Mouse (Mus musculus): ENCODE data around the gene Calhm6. TPM values are rescaled to one million over a fixed set of nuclear protein-coding genes. Genes with fewer than 3 reads are reported as not detected.

The Calhm6 gene
- polyA plus RNA-seq, 1 experiment from 2014 or later = 1.1 TPM

DNA sequence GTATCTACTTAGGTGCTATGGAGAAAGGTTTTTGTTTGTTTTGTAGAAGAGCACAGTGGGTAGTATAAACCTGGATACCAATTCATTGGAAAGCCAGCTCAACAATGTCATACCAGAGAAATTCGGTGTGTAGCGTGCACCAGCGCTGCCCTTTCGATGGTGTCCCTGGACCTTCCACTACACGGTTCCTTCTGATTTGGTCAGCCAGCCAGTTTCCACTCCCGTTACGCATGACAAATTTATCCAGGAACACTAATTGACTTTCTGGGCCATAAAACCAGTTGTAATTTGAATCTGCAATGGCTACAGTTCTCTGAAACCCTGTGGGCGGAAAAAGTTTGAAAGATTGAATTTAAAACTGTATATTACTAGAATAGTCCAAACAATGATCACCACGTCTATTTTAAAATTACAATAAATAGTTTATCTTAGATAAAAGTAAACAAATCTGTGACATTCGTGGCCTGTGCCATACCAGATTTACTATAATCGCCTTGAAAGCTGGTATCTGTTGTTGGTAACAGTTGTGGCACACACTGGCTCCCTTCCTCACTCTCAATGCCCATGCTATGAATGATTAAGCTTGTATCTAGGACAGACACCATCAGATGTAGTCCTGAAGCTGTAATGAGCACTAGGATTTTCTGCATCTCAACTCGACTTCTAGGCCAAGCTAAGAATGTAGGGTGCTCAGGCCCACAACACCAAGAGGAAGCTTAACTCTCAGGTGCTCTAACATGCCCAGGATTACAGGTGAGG is 28.2 kb upstream of the Calhm6 start:
- WGBS = 79% methylated on average over 12 of the region's 12 CpGs
- Histone ChIP-seq H3K9me3 (ENCODE audit: low read length) (no peaks in the 10 kb centered on the region), H3K4me2 (replicated peaks; ENCODE audit: low read depth, low read length) (no peak overlapping the region), H3K27ac (ENCODE audit: low read length) (no peak overlapping the region), H3K36me3 (ENCODE audit: insufficient read depth, low read length) (no peaks in the 10 kb centered on the region), H3K9ac (replicated peaks; ENCODE audit: low read depth) (no peak overlapping the region), H3K27me3 (replicated peaks; ENCODE audit: insufficient read depth, low read length) (no peaks in the 10 kb centered on the region), H3K4me3 (ENCODE audit: low read depth, low read length) (no peak overlapping the region), H3K4me1 (ENCODE audit: insufficient read depth, low read depth, low read length) (no peaks in the 10 kb centered on the region)
- no peak for TF ChIP-seq CTCF (IDR thresholded peaks at IDR 0.05)
- no peak for TF ChIP-seq EP300 (IDR thresholded peaks at IDR 0.05)
- ATAC-seq (no peak), DNase-seq (ENCODE audit: low spot score) (no peak)

DNA sequence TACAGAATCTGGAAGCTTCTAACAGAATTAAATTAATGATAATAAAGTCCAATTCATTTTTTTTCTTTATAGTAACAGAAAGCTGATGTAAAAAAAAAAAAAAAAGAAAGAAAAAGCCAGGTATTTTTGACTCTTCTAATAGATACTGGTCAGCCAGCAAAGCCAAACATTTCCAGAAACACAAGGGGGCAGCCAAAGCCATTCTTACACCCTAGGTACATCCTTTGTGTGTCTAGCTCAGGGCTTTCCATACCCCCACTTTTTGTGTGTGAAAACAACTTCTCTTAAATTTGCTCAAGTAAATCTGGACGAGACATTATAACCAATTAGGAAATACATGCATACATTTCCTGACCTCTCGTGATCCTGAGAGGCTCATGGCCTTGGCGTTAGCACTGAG is 24.0 kb upstream of the Calhm6 start:
- Histone ChIP-seq H3K9me3 (ENCODE audit: low read length) (no peaks in the 10 kb centered on the region), H3K27ac (ENCODE audit: low read length) (no peak overlapping the region), H3K4me2 (replicated peaks; ENCODE audit: low read depth, low read length) (no peak overlapping the region), H3K4me3 (ENCODE audit: low read depth, low read length) (no peak overlapping the region), H3K36me3 (ENCODE audit: insufficient read depth, low read length) (no peaks in the 10 kb centered on the region), H3K4me1 (ENCODE audit: insufficient read depth, low read depth, low read length) (no peaks in the 10 kb centered on the region), H3K9ac (replicated peaks; ENCODE audit: low read depth) (no peak overlapping the region), H3K27me3 (replicated peaks; ENCODE audit: insufficient read depth, low read length) (no peaks in the 10 kb centered on the region)
- ATAC-seq (no peak), DNase-seq (ENCODE audit: low spot score) (peak; percentile 36)
- WGBS = 62% methylated on average over 3 of the region's 3 CpGs
- TF ChIP-seq CTCF (IDR thresholded peaks at IDR 0.05) (peak; percentile 51), EP300 (IDR thresholded peaks at IDR 0.05) (no peak)

DNA sequence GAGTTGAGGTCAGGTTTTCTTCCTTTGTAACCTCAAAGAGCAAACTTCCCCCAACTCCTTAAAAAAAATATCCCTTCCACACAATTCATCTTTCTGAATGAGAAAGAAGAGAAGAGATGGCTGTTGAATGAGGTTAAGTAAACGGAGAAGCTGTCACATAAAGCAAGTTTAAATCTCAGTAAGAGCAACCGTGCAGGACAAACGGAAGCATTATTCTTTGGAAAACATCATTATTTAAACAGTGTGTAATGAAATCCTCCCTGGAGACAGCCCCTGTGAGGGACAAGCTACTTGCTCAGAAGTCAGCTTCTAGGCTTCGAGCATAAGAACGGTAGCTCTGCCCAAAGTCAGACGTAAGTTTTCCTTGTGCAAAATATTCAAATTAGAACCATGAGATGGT is 22.7 kb upstream of the Calhm6 start:
- H3K4me3 ChIP-seq (ENCODE audit: low read depth, low read length) = no peak overlapping the region
- DNase-seq (ENCODE audit: low spot score) (no peak), ATAC-seq (no peak)
- H3K27ac ChIP-seq (ENCODE audit: low read length) = no peak overlapping the region
- H3K27me3 ChIP-seq (replicated peaks; ENCODE audit: insufficient read depth, low read length) = no peaks in the 10 kb centered on the region
- no peak overlapping the region for H3K4me2 ChIP-seq (replicated peaks; ENCODE audit: low read depth, low read length)
- no peaks in the 10 kb centered on the region for H3K4me1 ChIP-seq (ENCODE audit: insufficient read depth, low read depth, low read length)
- H3K9ac ChIP-seq (replicated peaks; ENCODE audit: low read depth) = no peak overlapping the region
- TF ChIP-seq EP300 (IDR thresholded peaks at IDR 0.05) = no peak
- no peak for TF ChIP-seq CTCF (IDR thresholded peaks at IDR 0.05)
- no peaks in the 10 kb centered on the region for H3K36me3 ChIP-seq (ENCODE audit: insufficient read depth, low read length)
- H3K9me3 ChIP-seq (ENCODE audit: low read length) = no peaks in the 10 kb centered on the region
- WGBS = 44% methylated on average over 6 of the region's 6 CpGs

DNA sequence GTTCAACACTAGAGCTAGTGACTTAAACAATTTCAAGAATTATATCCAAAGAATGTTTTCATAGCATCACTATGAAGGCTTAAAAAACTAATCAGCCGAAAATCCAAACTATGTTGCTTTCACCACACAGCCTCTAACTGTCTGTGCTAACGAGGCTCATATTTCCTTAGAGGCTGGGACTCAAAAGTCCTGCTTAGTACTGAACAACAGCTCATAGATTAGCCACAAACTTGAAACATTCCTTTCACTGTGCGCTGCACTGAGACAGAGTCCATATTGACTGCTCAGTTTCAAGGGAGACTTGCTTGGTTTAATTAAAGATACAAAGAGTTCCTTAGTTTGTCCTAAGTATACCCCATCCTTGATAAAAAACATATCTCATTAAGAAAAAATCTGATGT is 22.0 kb upstream of the Calhm6 start:
- Histone ChIP-seq H3K27me3 (replicated peaks; ENCODE audit: insufficient read depth, low read length) (no peaks in the 10 kb centered on the region), H3K4me1 (ENCODE audit: insufficient read depth, low read depth, low read length) (no peaks in the 10 kb centered on the region), H3K4me2 (replicated peaks; ENCODE audit: low read depth, low read length) (no peak overlapping the region), H3K4me3 (ENCODE audit: low read depth, low read length) (no peak overlapping the region), H3K36me3 (ENCODE audit: insufficient read depth, low read length) (no peaks in the 10 kb centered on the region), H3K9me3 (ENCODE audit: low read length) (no peaks in the 10 kb centered on the region), H3K27ac (ENCODE audit: low read length) (no peak overlapping the region), H3K9ac (replicated peaks; ENCODE audit: low read depth) (no peak overlapping the region)
- ATAC-seq (no peak), DNase-seq (ENCODE audit: low spot score) (no peak)
- 74% methylated on average over 3 of the region's 3 CpGs for WGBS
- no peak for TF ChIP-seq CTCF (IDR thresholded peaks at IDR 0.05)
- no peak for TF ChIP-seq EP300 (IDR thresholded peaks at IDR 0.05)

DNA sequence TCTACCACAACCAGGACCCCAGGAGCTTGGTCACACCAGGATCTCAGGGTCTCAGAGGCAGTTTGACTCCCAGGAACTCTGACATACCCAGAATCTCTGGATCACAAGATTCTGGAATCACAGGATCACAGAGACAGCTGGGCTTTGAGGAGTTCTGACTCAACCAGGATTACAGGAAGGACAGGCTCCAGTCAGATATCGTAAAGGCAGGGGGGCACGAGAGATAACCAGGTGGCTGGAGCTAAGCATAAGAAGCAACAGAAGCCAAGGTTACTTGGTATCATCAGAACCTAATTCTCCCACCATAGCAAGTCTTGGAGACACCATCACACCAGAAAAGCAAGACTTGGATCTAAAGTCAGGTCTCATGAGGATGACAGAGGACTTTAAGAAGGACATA is 13.9 kb upstream of the Calhm6 start:
- WGBS = 80% methylated on average over 2 of the region's 2 CpGs
- no peak overlapping the region for H3K9ac ChIP-seq (replicated peaks; ENCODE audit: low read depth)
- H3K4me3 ChIP-seq (ENCODE audit: low read depth, low read length) = no peak overlapping the region
- no peaks in the 10 kb centered on the region for H3K9me3 ChIP-seq (ENCODE audit: low read length)
- DNase-seq (ENCODE audit: low spot score) (no peak), ATAC-seq (no peak)
- H3K36me3 ChIP-seq (ENCODE audit: insufficient read depth, low read length) = no peaks in the 10 kb centered on the region
- TF ChIP-seq CTCF (IDR thresholded peaks at IDR 0.05) = no peak
- no peak for TF ChIP-seq EP300 (IDR thresholded peaks at IDR 0.05)
- H3K27ac ChIP-seq (ENCODE audit: low read length) = no peak overlapping the region
- no peak overlapping the region for H3K4me2 ChIP-seq (replicated peaks; ENCODE audit: low read depth, low read length)
- H3K4me1 ChIP-seq (ENCODE audit: insufficient read depth, low read depth, low read length) = no peaks in the 10 kb centered on the region
- H3K27me3 ChIP-seq (replicated peaks; ENCODE audit: insufficient read depth, low read length) = no peaks in the 10 kb centered on the region

DNA sequence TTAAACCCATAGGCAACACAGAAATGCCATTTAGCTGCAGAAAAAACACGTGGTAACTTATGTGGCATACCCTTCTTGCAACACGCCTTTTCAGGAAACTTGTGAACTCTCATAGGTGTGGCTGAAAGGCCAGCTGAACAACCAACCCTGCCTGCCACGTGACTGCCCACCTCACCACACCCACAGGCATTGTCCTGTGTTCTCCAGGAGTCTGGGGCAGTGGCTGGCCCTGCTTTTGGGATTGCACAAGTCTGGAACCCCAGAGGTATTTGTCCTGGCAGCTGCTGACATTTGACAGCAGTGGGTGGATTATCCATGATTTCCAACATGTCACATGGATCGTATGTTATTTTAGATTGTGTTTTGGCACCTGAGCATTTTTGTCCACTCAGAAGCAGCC is 12.0 kb upstream of the Calhm6 start:
- H3K27ac ChIP-seq (ENCODE audit: low read length) = no peak overlapping the region
- no peaks in the 10 kb centered on the region for H3K4me1 ChIP-seq (ENCODE audit: insufficient read depth, low read depth, low read length)
- H3K9ac ChIP-seq (replicated peaks; ENCODE audit: low read depth) = no peak overlapping the region
- no peak for ATAC-seq
- H3K27me3 ChIP-seq (replicated peaks; ENCODE audit: insufficient read depth, low read length) = no peaks in the 10 kb centered on the region
- no peaks in the 10 kb centered on the region for H3K9me3 ChIP-seq (ENCODE audit: low read length)
- no peak overlapping the region for H3K4me2 ChIP-seq (replicated peaks; ENCODE audit: low read depth, low read length)
- no peak for TF ChIP-seq CTCF (IDR thresholded peaks at IDR 0.05)
- TF ChIP-seq EP300 (IDR thresholded peaks at IDR 0.05) = no peak
- no peak overlapping the region for H3K4me3 ChIP-seq (ENCODE audit: low read depth, low read length)
- peak; percentile 27 for DNase-seq (ENCODE audit: low spot score)
- 50% methylated on average over 4 of the region's 4 CpGs for WGBS
- no peaks in the 10 kb centered on the region for H3K36me3 ChIP-seq (ENCODE audit: insufficient read depth, low read length)
